In genomic region chr17:17326022-17326421, GRCm38 (mm10) we compare ENCODE assay signal across 7 mouse cellular contexts. TPM values are rescaled to one million over a fixed set of nuclear protein-coding genes. Genes with fewer than 3 reads are reported as not detected.
DNase-seq lines count a peak whose midpoint lies in the region; ATAC-seq and TF ChIP-seq lines count a peak whose summit lies in the region.
"Not testable (repeated sequence)": the region's sequence is repeated elsewhere in the genome, so short reads cannot be mapped to it uniquely, and the experiment has no call there.

No protein-coding gene starts in this region.

- 58% methylated on average over 1 of the region's 1 CpGs for WGBS in intestine, embryonic 15.5 days
- 50% methylated on average over 1 of the region's 1 CpGs for WGBS in intestine, embryonic 16.5 days
- WGBS in intestine, postnatal 0 days: 48% methylated on average over 1 of the region's 1 CpGs

- H3K27ac ChIP-seq in ES-E14 (ENCODE audit: insufficient read depth, low read depth, low read length, poor library complexity, severe bottlenecking); intestine, embryonic 15.5 days; intestine, embryonic 16.5 days (ENCODE audit: low read length); intestine, postnatal 0 days (ENCODE audit: low read depth, low read length): not testable (repeated sequence)

- H3K4me2 ChIP-seq in intestine, embryonic 15.5 days (replicated peaks); intestine, embryonic 16.5 days (ENCODE audit: low read depth, low read length); intestine, postnatal 0 days (replicated peaks; ENCODE audit: low read depth): not testable (repeated sequence)

- not testable (repeated sequence) for TF ChIP-seq CTCF in intestine, postnatal 0 days (IDR thresholded peaks at IDR 0.05; ENCODE audit: low read depth)

- 0 out of 2 replicates have a peak, but pooled peaks have one; percentile 51 for ATAC-seq in intestine, embryonic 15.5 days
- peak; percentile 76; the same call in 1 of the 2 replicates for ATAC-seq in intestine, embryonic 16.5 days
- peak; percentile 85 for ATAC-seq in intestine, postnatal 0 days

- in situ Hi-C loops in ES-E14 (cut with MboI; ENCODE audit: low sequenced_read_pairs in 2 of 2, unreplicated experiment in 2 of 2): not testable (repeated sequence)

- H3K27me3 ChIP-seq in intestine, embryonic 15.5 days (replicated peaks); intestine, embryonic 16.5 days (replicated peaks; ENCODE audit: control insufficient read depth, insufficient read depth, low read length); intestine, postnatal 0 days (replicated peaks; ENCODE audit: control insufficient read depth, insufficient read depth, low read length): not testable (repeated sequence)

- not testable (repeated sequence) for H3K4me3 ChIP-seq in ES-E14 (ENCODE audit: insufficient read depth in 1 of 2, low read depth in 1 of 2, low read length in 2 of 2, poor library complexity in 1 of 2, severe bottlenecking in 1 of 2); intestine, embryonic 15.5 days (replicated peaks); intestine, embryonic 16.5 days (ENCODE audit: low read length); intestine, postnatal 0 days (ENCODE audit: low read depth, low read length)

- H3K4me1 ChIP-seq in ES-E14 (ENCODE audit: control insufficient read depth in 2 of 2, insufficient read depth in 2 of 2, low read length in 2 of 2, poor library complexity in 1 of 2); intestine, embryonic 15.5 days (replicated peaks); intestine, embryonic 16.5 days (ENCODE audit: control insufficient read depth, insufficient read depth, low read length); intestine, postnatal 0 days (replicated peaks; ENCODE audit: control insufficient read depth, insufficient read depth, low read length): not testable (repeated sequence)

- peak overlapping the region; percentile 24; the same call in 1 of the 2 replicates for H3K9ac ChIP-seq in ES-E14 (ENCODE audit: insufficient read depth, low read depth, low read length, poor library complexity, severe bottlenecking)
- not testable (repeated sequence) for H3K9ac ChIP-seq in intestine, embryonic 15.5 days; intestine, embryonic 16.5 days (ENCODE audit: low read depth, low read length); intestine, postnatal 0 days (ENCODE audit: low read depth, low read length)

- H3K9me3 ChIP-seq in ES-E14 (ENCODE audit: control insufficient read depth, insufficient read depth, low read depth, low read length); intestine, embryonic 15.5 days; intestine, embryonic 16.5 days (ENCODE audit: control insufficient read depth, low read length); intestine, postnatal 0 days (ENCODE audit: control insufficient read depth): not testable (repeated sequence)

- DNase-seq in ES-CJ7 (ENCODE audit: low read depth, low spot score) (peak; percentile 10), R1 (ENCODE audit: low read depth, low spot score) (peak; percentile 25), ZHBTc4 (ENCODE audit: low read depth, low spot score) (peak; percentile 11)
- DNase-seq in ES-E14 (ENCODE audit: low read depth, low spot score): not testable (repeated sequence)

- not testable (repeated sequence) for H3K36me3 ChIP-seq in ES-E14 (ENCODE audit: control insufficient read depth, insufficient read depth, low read length, poor library complexity, severe bottlenecking); intestine, embryonic 15.5 days; intestine, embryonic 16.5 days (ENCODE audit: control insufficient read depth, insufficient read depth, low read length); intestine, postnatal 0 days (ENCODE audit: control insufficient read depth, insufficient read depth)

RNA-seq across cellular contexts. Expression of gene Riok2, which starts 48.1 kb away (rescaled TPM):
- total RNA-seq in ES-E14 (2012; rRNA removed): 42.1 and 60.6 TPM in 2 replicates
- 26.1 and 30.0 TPM in 2 replicates for polyA plus RNA-seq in intestine, embryonic 15.5 days (2015; fragmentation: Nextera tagmentation; extraction: Ambion mirVana)
- 23.9 and 25.8 TPM in 2 replicates for polyA plus RNA-seq in intestine, embryonic 16.5 days (2015; fragmentation: Nextera tagmentation; extraction: Ambion mirVana)
- 13.6 and 14.5 TPM in 2 replicates for polyA plus RNA-seq in intestine, postnatal 0 days (2015; fragmentation: Nextera tagmentation; extraction: Ambion mirVana)
